Mouse (Mus musculus) liver, embryonic 18 days (tissue): ENCODE measurements around the gene Bsph1. TPM values are rescaled to one million over a fixed set of nuclear protein-coding genes. Genes with fewer than 3 reads are reported as not detected.

ENCODE experiments used
- polyA plus RNA-seq: library from polyadenylated mRNA; depleted of rRNA; stranded (reverse); fragments of >200 nt; gene quantifications from 2 replicates; pipeline ENCODE4 v1.2.3, GENCODE M21; 2012; rRNA removed

Bsph1 gene
- not detected in 2 replicates for polyA plus RNA-seq

GRCm38 (mm10) chr7:13450541-13450940, at the start of gene Bsph1:
Gene Bsph1 (plus strand): TSS chr7:13450841.

Other genes with a start within 250 kb of the Bsph1 start
- gene Vmn1r89, start 237.8 kb upstream of the Bsph1 start, polyA plus RNA-seq, result not detected in 2 replicates
- 25.7 and 27.6 TPM in 2 replicates for gene Lig1, start 173.6 kb upstream of the Bsph1 start, polyA plus RNA-seq
- gene Zswim9, start 172.1 kb upstream of the Bsph1 start, polyA plus RNA-seq, result 1.6 and 1.8 TPM in 2 replicates
- gene Pla2g4c, start 126.2 kb upstream of the Bsph1 start, polyA plus RNA-seq, result 1.3 TPM in 2 replicates
- 0.02 TPM in 1 of 2 replicates, not detected in the other for gene Cabp5, start 52.7 kb upstream of the Bsph1 start, polyA plus RNA-seq
- gene Bsph2, start 120.2 kb downstream of the Bsph1 start, polyA plus RNA-seq, result not detected in 2 replicates
- 0.09 and 0.10 TPM in 2 replicates for gene Sult2a5, start 173.1 kb downstream of the Bsph1 start, polyA plus RNA-seq